Mouse (Mus musculus) G1E (cell line): ENCODE measurements around the gene Fbln1. TPM values are rescaled to one million over a fixed set of nuclear protein-coding genes. Genes with fewer than 3 reads are reported as not detected.

Experiments
- ATAC-seq: 2 replicates; pipeline ENCODE4 v1.8.0; 2016; ENCODE audit warnings: mild to moderate bottlenecking; ENCODE audit not compliant: insufficient number of reproducible peaks, poor library complexity, low FRiP score, severe bottlenecking; ENCODE audit errors: extremely low read depth
- DNase-seq: peaks from one replicate; pipeline ENCODE4 v3.0.0; 2012; ENCODE audit warnings: low spot score
- H3K27me3 ChIP-seq: 2 replicates; pipeline ENCODE4 v1.6.1; 2012; ENCODE audit warnings: mild to moderate bottlenecking, low read length, inconsistent platforms; ENCODE audit not compliant: insufficient read depth
- H3K36me3 ChIP-seq: replicated peaks from 2 replicates; pipeline ENCODE3; 2012; ENCODE audit warnings: mild to moderate bottlenecking, inconsistent platforms
- H3K4me1 ChIP-seq: 2 replicates; pipeline ENCODE4 v1.6.1; 2012; ENCODE audit warnings: low read depth, low read length, inconsistent platforms, mixed read lengths; ENCODE audit not compliant: insufficient read depth
- H3K4me3 ChIP-seq: 2 replicates; pipeline ENCODE4 v1.5.1; 2012; ENCODE audit warnings: low read depth, mild to moderate bottlenecking, inconsistent platforms, low read length, moderate library complexity, mixed read lengths
- H3K9me3 ChIP-seq: replicated peaks from 2 replicates; pipeline ENCODE4 v1.6.1; 2012; ENCODE audit warnings: inconsistent platforms
- CTCF ChIP-seq: IDR thresholded peaks from 2 replicates; pipeline ENCODE4 v1.5.1; 2012; ENCODE audit warnings: low read depth, low read length, inconsistent platforms, mixed read lengths
- GATA1 ChIP-seq: IDR thresholded peaks from 2 replicates; pipeline ENCODE4 v1.6.1; 2012; ENCODE audit warnings: borderline replicate concordance, low read length, inconsistent platforms, mixed read lengths
- GATA2 ChIP-seq: IDR thresholded peaks from 2 replicates; pipeline ENCODE4 v1.6.1; 2012; ENCODE audit warnings: low read depth, low read length, inconsistent platforms, borderline replicate concordance
- POLR2AphosphoS5 ChIP-seq: IDR thresholded peaks from 2 replicates; pipeline ENCODE4 v1.6.1; 2012; ENCODE audit warnings: low read depth, low read length, inconsistent platforms; ENCODE audit not compliant: insufficient replicate concordance
- TAL1 ChIP-seq: conservative IDR thresholded peaks from 2 replicates; pipeline ENCODE4 v1.6.1; 2012; ENCODE audit warnings: low read depth, low read length, inconsistent platforms, mixed read lengths
- polyA plus RNA-seq: library from polyadenylated mRNA; stranded (reverse); fragments of >175 nt; gene quantifications from 2 replicates; pipeline ENCODE4 v1.2.3, GENCODE M21; 2012
- total RNA-seq, 2 experiments: library from RNA; stranded (forward) in 1 of 2; stranded (reverse) in 1 of 2; fragments of 200-1000 nt in 1 of 2; fragments of >200 nt in 1 of 2; fragmentation: Nextera tagmentation in 1 of 2; gene quantifications; 2 replicates each; pipeline ENCODE4 v1.2.3; 2014 to 2017

Gene Fbln1
- total and polyA plus RNA-seq, 3 experiments, result 0.05 TPM; not detected in 2

GRCm38 (mm10) chr15:85204383-85204782, 1.4 kb upstream of the Fbln1 start:
- Histone ChIP-seq H3K4me3 (no peak overlapping the region), H3K36me3 (no peaks in the 10 kb centered on the region), H3K4me1 (no peaks in the 10 kb centered on the region), H3K9me3 (peaks cover 80% of the 10 kb centered on the region), H3K27me3 (no peaks in the 10 kb centered on the region)
- DNase-seq, result no peak
- TF ChIP-seq POLR2AphosphoS5, result no peak
- TF ChIP-seq CTCF, result no peak
- no peak for TF ChIP-seq GATA2
- TF ChIP-seq GATA1, result no peak
- no peak for TF ChIP-seq TAL1
- ATAC-seq, result no peak

GRCm38 (mm10) chr15:85206703-85207075, 940 bp downstream of the Fbln1 start:
- no peak for ATAC-seq
- DNase-seq, result no peak
- no peaks in the 10 kb centered on the region for H3K4me1 ChIP-seq
- no peaks in the 10 kb centered on the region for H3K36me3 ChIP-seq
- TF ChIP-seq GATA1 (no peak), POLR2AphosphoS5 (no peak), GATA2 (no peak), CTCF (no peak), TAL1 (no peak)
- peaks cover 82% of the 10 kb centered on the region for H3K9me3 ChIP-seq
- no peaks in the 10 kb centered on the region for H3K27me3 ChIP-seq
- no peak overlapping the region for H3K4me3 ChIP-seq

GRCm38 (mm10) chr15:85207081-85207480, 1.3 kb downstream of the Fbln1 start:
- Histone ChIP-seq H3K4me3 (no peak overlapping the region), H3K27me3 (no peaks in the 10 kb centered on the region), H3K9me3 (peaks cover 83% of the 10 kb centered on the region), H3K36me3 (no peaks in the 10 kb centered on the region), H3K4me1 (no peaks in the 10 kb centered on the region)
- DNase-seq, result no peak
- no peak for ATAC-seq
- no peak for TF ChIP-seq TAL1
- TF ChIP-seq CTCF, result no peak
- no peak for TF ChIP-seq GATA1
- no peak for TF ChIP-seq POLR2AphosphoS5
- no peak for TF ChIP-seq GATA2

DNA sequence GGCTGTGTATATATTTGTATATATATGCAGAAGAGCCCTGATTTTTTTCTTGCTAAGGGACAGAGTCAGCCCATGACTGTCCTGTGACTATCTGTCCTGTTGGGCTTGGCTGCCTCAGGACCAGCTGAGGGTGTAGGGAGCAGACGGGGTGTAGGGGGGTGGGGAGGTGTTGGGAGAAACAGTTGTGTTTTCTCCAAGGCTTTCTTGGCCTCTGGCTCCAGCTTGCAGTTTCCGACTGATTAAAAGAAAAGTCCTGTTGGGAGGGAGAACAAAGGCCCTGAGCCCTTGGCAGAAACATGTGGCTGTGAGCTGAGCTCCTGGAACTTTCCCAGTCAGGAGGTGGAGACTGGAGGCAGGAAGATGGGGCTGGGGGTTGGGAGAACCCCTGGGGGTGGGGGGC, 2.0 kb downstream of the Fbln1 start:
- Histone ChIP-seq H3K36me3 (no peaks in the 10 kb centered on the region), H3K4me3 (no peak overlapping the region), H3K27me3 (no peaks in the 10 kb centered on the region), H3K4me1 (no peaks in the 10 kb centered on the region), H3K9me3 (peaks cover 81% of the 10 kb centered on the region)
- TF ChIP-seq TAL1 (no peak), CTCF (no peak), POLR2AphosphoS5 (no peak), GATA1 (no peak), GATA2 (no peak)
- DNase-seq, result no peak
- no peak for ATAC-seq

DNA sequence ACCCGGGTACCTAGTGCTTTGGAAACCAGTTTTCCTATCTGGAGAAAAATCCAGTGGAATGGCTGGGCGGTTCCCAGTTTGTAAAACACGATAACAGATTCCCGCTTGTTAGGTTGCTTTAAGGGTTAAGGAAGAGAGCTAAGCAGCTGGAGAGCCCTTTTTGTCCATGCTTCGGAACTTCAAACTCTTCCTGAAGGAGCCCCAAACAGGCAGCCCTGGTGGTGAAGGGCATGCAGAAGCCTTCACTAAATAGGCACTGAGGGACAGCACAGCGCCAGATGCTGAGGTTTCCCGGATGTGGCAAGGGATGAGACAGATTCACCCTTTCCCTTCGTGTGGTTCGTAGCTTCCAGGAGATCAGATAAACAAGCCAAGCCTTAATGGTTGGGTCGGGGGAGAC, 2.6 kb downstream of the Fbln1 start:
- TF ChIP-seq GATA1 (no peak), GATA2 (no peak), TAL1 (no peak)

DNA sequence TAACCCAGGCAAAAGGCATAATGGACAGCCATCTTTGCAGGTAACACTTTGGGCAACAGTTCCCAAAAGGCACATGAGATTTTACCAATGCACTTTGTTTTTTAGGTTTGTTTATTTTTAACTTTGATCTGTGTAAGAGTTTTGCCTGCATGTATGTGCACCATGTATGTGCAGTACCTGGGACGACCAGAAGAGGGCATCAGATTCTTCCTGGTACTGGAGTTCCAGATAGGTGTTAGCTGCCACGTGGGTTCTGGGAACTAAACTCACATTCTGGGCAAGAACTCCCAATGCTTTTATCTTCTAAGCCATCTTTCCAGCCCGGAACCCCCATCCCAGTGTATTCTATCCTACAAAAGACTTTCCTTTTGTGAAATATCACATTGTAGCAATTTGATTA, 3.6 kb downstream of the Fbln1 start:
- TF ChIP-seq TAL1, result no peak
- H3K4me3 ChIP-seq, result no peak overlapping the region
- H3K9me3 ChIP-seq, result peaks cover 76% of the 10 kb centered on the region
- no peaks in the 10 kb centered on the region for H3K27me3 ChIP-seq
- H3K36me3 ChIP-seq, result no peaks in the 10 kb centered on the region
- ATAC-seq, result no peak
- DNase-seq, result no peak
- no peaks in the 10 kb centered on the region for H3K4me1 ChIP-seq

More for the DNA sequence above, 2.6 kb downstream of the Fbln1 start:
- no peaks in the 10 kb centered on the region for H3K4me1 ChIP-seq
- ATAC-seq (no peak), DNase-seq (no peak)
- no peaks in the 10 kb centered on the region for H3K27me3 ChIP-seq
- H3K9me3 ChIP-seq, result peaks cover 81% of the 10 kb centered on the region
- no peaks in the 10 kb centered on the region for H3K36me3 ChIP-seq
- no peak overlapping the region for H3K4me3 ChIP-seq

DNA sequence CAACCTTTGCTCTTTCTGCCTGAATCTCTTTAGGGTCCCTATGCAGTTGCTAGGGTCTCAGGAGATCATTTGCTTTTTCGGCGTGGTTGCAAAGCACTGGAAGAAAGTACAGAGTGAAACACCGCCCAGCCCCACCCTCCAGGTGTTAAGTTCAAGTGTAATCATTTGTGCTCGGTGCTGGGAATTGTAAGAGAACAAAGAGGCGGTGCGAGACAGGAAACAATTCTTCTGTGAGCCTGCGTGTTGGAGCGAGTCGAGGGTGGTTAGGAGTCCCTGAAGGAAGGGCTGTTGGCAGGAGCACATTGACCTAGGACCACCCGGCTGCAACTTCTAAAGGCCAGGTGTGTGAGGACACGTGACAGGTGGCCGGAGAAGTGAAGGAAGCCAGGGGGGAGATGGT, 4.9 kb downstream of the Fbln1 start:
- Histone ChIP-seq H3K9me3 (peaks cover 75% of the 10 kb centered on the region), H3K27me3 (no peaks in the 10 kb centered on the region), H3K4me3 (peak overlapping the region; percentile 41), H3K4me1 (no peaks in the 10 kb centered on the region), H3K36me3 (no peaks in the 10 kb centered on the region)
- TF ChIP-seq GATA1 (no peak), TAL1 (no peak), CTCF (no peak), POLR2AphosphoS5 (no peak), GATA2 (no peak)
- ATAC-seq (no peak), DNase-seq (no peak)
